Mouse (Mus musculus) c-Kit-positive CD71-positive TER-119-positive erythroid progenitor cells, embryonic 14.5 days (primary cell): ENCODE results near the gene Psma7.
A peak's percentile ranks its signal among the peaks of the same experiment; 100 is the strongest.

Experiments
- DNase-seq: peaks from one replicate; pipeline ENCODE4 v3.0.0-alpha.2; 2013; ENCODE audit warnings: low spot score

Psma7 gene

GRCm38 (mm10) chr2:180042858-180043515 lies 754 bp upstream of the Psma7 start:
- DNase-seq, result no peak

DNA sequence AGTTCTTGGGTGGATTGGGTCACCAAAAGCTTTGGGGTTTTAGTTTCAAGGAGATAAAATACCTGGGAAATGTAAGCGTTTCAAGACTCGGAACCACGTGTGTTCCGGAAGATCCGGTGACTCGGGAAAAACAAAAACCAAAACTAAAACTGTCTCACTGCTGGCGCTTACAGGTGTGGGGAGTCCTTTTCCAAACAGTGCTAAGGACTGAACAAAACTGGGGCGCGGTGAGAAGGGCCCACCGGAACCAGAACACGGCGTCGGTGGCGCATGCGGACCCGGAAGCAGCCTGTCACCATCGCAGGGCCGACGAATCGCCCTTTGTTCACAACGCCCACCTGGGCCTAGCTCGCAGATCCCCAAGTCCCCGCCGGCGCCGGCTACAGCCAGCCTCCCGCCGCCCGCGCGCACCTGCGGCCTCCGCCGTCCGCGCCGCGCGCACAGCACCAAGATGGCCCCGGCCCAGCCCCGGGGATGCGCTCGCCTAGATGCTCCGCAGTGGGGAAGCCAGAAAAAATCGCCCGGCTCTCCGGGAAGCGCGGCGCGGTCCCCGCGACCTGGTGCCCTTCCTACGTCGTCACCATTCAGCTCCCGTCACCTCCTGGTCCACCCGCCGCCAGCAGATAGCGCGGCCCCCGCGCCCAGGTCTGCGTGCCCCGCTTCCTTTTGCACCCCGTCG lies 517 bp downstream of the Psma7 start:
- peak; percentile 36 for DNase-seq

- DNase-seq, result no peak
These were observed 1.8 kb downstream of the Psma7 start for GRCm38 (mm10) chr2:180040406-180040805.

GRCm38 (mm10) chr2:180034753-180035152 lies 7.5 kb downstream of the Psma7 start:
- DNase-seq, result no peak

DNA sequence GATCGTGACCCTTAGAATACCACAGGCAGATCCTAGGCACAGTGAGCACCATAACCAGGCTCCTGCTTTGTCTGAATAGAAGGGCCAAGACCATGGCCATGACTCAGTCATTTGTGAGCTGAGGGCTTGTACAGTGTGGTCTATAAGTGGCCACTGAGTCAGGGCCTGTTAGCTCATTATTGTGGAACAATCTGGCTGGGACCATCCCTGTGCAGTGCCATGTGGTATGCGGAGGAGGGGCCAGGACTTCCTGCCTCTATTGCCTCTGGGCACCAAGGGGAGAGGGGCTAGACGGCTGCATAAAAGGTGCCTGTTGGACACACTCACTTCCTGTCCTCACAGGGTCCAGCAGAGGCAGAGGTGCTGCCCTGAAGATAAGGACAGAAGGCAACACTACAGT lies 8.3 kb downstream of the Psma7 start:
- DNase-seq, result no peak

DNA sequence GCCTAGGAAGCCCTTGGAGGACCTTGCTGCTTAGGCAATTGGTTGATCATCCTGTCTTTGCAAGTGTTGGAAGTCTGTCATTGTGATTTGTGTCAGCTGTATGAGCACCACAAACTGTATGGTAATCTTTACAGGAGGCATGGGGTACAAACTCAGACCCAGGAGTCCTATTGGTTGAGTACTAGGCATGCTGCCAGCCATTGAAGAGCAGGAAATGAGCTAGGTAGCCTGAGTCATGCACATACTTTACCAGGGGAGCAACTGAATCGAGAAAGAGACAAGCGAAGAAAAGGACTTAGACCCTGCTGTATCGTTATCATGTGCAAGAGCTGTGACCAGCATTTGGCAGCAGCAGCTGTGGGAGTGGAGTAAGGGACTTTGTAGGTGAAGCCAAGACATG lies 9.3 kb downstream of the Psma7 start:
- DNase-seq, result no peak

GRCm38 (mm10) chr2:180031270-180031669 lies 11.0 kb downstream of the Psma7 start:
- no peak for DNase-seq

GRCm38 (mm10) chr2:180027768-180028167 lies 14.5 kb downstream of the Psma7 start:
- DNase-seq, result no peak

DNA sequence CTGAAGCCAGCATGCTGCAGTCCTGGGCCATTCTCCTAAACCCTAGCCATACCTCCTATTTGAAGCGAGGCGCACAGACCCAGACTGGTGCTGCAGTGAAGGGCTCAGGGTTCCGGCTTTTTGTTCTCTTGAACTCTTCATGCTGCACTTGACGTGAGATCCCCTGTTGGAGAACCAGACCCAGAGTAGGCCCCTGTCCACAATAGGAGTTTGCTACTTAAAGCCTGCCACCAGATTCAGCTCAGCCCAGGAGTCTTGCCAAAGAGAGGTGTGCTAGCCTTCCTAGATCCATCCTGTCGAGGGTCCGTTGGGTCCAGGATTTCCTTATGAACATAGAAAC lies 16.4 kb downstream of the Psma7 start:
- no peak for DNase-seq

GRCm38 (mm10) chr2:180025135-180025860 lies 16.9 kb downstream of the Psma7 start:
- no peak for DNase-seq

- peak; percentile 97 for DNase-seq
These were observed 17.7 kb downstream of the Psma7 start, which contains the start of gene Lsm14b for GRCm38 (mm10) chr2:180024401-180025098. Lsm14b (plus strand) TSS chr2:180024987.

- DNase-seq, result no peak
These were observed 19.5 kb downstream of the Psma7 start for GRCm38 (mm10) chr2:180022751-180023150.

GRCm38 (mm10) chr2:180020919-180021318 lies 21.3 kb downstream of the Psma7 start:
- DNase-seq, result no peak

DNA sequence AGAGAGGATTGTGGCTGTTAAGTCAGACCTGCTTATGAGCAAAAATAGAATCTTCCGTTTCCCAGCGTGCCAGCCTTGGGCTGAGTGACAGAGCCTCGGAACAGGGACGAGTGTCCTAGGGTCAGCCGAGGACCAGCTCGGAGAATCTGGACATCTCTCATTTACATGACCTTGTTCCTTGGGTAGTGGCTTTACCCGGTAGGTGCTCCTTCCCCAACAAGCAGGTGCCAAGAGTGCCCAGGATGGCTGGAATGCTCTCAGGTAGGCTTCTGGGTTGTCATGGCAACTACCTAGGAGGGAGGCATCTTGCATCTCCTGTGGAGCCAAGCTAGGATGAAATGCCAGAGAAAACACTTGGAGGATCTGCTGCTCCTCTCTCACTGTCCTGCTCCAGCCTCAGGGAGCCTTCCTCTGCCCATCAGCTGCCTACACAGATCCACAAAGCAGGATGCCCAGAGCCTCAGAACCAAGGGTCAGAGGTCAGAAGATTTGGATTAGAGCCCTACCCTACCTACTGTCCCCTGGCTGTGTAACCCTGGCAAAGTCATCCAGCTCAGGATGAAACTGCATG lies 22.1 kb downstream of the Psma7 start:
- DNase-seq, result no peak

GRCm38 (mm10) chr2:180018573-180018972 lies 23.7 kb downstream of the Psma7 start:
- no peak for DNase-seq

DNA sequence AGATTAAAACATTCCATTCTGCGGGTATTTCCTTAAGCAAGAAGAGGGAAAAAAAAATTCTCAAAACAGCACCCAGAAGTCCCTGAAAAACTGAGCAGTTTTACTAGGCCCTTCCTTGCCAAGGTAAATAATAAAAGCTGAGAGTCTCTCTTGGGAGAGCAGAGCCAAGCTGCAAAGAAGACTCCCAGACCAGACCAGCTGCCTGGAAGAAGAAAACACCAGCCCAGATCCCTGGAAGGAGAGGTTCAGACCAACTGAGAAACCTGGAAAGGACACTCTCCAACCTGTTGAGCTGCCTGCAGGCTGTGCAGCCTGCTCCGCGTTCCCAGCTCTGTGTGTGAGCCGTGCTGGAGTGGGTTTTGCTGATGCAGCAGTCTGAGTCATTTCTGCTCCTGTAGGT lies 24.6 kb downstream of the Psma7 start:
- DNase-seq, result no peak

DNA sequence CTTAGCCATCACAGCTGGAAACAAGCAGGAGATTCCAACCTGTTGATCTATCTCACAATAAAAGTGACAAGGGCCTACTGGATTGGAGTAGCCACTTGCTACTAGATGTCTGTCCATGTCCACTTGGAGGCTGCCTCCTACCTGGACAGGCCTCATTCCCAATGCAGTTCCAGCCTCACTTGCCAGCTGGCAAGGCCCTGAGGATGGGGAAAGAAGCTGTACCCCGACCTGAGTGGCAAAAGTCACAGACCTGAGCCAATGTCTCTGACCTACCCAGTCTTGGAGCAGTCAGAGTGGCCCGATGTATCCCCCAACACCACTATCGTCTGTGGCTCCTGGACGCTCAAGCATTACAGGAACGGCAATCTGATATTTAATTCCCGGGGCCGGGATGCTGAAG lies 28.5 kb downstream of the Psma7 start:
- DNase-seq, result no peak

DNA sequence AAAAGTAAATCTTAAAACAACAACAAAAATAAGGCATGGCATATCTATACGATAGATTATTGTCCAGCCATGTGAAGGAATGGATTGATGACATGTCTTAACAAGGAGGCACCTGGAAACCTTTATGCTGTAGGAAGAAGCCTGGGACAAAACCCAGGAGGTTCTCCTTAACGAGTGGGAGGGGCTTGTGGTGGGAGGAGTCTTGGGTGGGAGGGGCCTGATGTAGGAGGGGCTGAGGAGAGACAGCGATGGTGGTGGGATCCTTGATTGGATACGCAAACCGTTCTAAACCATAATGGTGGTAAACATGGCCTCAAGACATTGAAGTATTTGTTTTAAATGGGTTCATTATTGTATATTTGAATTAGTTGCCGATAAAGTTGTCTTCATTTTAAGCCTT lies 30.9 kb downstream of the Psma7 start:
- DNase-seq, result no peak

DNA sequence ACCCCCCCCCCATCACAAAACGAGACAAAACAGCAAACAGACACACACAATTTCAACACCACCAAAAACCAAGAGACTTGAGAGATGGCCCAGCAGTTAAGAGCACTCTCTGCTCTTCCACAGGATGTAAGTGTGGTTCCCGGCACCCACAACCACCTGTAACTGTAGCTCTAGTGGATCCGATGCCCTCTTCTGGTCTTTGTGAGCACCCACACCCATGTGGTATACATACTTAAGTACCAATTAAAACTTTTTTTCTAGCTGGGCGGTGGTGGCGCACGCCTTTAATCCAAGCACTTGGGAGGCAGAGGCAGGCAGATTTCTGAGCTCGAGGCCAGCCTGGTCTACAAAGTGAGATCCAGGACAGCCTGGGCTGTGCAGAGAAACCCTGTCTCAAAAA lies 31.5 kb downstream of the Psma7 start:
- DNase-seq, result no peak

- DNase-seq, result no peak
These were observed 35.7 kb downstream of the Psma7 start for GRCm38 (mm10) chr2:180006352-180007017.

DNA sequence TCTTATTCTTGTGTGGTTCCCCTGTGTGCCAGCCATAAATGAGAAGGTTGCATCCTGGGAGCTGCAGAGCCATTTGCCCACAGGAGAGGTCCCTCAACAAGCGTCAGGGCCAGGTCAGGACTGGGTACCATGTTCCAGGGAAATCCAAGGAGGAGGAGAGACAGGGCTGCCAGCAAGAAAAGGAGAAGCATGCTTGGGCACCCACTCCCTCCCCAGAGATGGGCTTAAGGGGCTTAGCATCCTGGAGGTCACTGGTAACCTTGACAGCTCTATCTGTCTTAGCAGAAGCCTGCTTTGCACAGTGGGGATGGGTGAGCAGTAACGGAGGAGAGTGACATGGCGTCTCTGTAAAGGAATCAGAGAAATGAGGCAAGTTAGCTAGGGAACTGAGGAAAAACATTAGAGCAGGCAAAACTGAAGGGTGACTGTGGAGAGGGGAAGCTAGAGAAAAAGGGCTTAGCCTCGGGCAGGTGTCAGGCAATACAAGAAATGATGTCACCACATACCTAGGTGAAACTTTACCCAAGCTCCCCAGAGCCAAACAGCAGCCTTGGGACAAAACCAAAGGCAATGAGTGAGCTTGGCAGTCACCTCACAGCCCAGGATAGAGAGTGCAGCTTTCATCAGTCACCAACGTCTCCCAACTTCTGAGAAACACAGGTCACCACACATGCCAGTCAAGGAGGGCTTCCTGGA lies 36.4 kb downstream of the Psma7 start:
- DNase-seq, result no peak
